Mouse (Mus musculus) thymus, postnatal 4 days (tissue): Measurements from ENCODE around the gene Map7.

ENCODE experiments used
- DNase-seq: peaks from one replicate; pipeline ENCODE4 v3.0.0; 2021

Gene Map7

GRCm38 (mm10) chr10:20148130-20148772 lies at the start of gene Map7:
Gene Map7, plus strand, starts transcription at chr10:20148471.
- no peak for DNase-seq

GRCm38 (mm10) chr10:20101456-20101855 lies 46.8 kb upstream of the Map7 start:
- no peak for DNase-seq

- no peak for DNase-seq
Observed at GRCm38 (mm10) chr10:20104271-20104931, 43.9 kb upstream of the Map7 start.

GRCm38 (mm10) chr10:20105575-20105974 lies 42.7 kb upstream of the Map7 start:
- DNase-seq = no peak

GRCm38 (mm10) chr10:20107031-20107430 lies 41.2 kb upstream of the Map7 start:
- no peak for DNase-seq

GRCm38 (mm10) chr10:20111508-20111907 lies 36.8 kb upstream of the Map7 start:
- no peak for DNase-seq

GRCm38 (mm10) chr10:20112026-20112973 lies 36.0 kb upstream of the Map7 start:
- no peak for DNase-seq

- DNase-seq = peak; percentile 68
Observed at GRCm38 (mm10) chr10:20119504-20120425, 28.5 kb upstream of the Map7 start.

GRCm38 (mm10) chr10:20121981-20122380 lies 26.3 kb upstream of the Map7 start:
- DNase-seq = no peak

GRCm38 (mm10) chr10:20123401-20123800 lies 24.9 kb upstream of the Map7 start:
- peak; percentile 67 for DNase-seq

- peak; percentile 15 for DNase-seq
Observed at GRCm38 (mm10) chr10:20124576-20124975, 23.7 kb upstream of the Map7 start.

- DNase-seq = peak; percentile 72
Observed at GRCm38 (mm10) chr10:20125226-20125625, 23.0 kb upstream of the Map7 start.

GRCm38 (mm10) chr10:20132933-20133652 lies 15.2 kb upstream of the Map7 start:
- no peak for DNase-seq

GRCm38 (mm10) chr10:20135350-20136058 lies 12.8 kb upstream of the Map7 start:
- DNase-seq = peak; percentile 39

GRCm38 (mm10) chr10:20136505-20136904 lies 11.8 kb upstream of the Map7 start:
- no peak for DNase-seq

- DNase-seq = no peak
Observed at GRCm38 (mm10) chr10:20141376-20141775, 6.9 kb upstream of the Map7 start.

GRCm38 (mm10) chr10:20148773-20149120 lies 476 bp downstream of the Map7 start:
- peak; percentile 77 for DNase-seq

- DNase-seq = peak; percentile 71
Observed at GRCm38 (mm10) chr10:20149121-20149834, 1.0 kb downstream of the Map7 start.

- no peak for DNase-seq
Observed at GRCm38 (mm10) chr10:20149835-20150355, 1.6 kb downstream of the Map7 start.

GRCm38 (mm10) chr10:20152131-20152530 lies 3.9 kb downstream of the Map7 start:
- no peak for DNase-seq
